Mouse (Mus musculus): ENCODE data around the gene Onecut1. TPM values are rescaled to one million over a fixed set of nuclear protein-coding genes. Genes with fewer than 3 reads are reported as not detected.

The Onecut1 gene
- total and polyA plus RNA-seq, 3 experiments = not detected

GRCm38 (mm10) chr9:74935289-74935688 is 73.6 kb downstream of the Onecut1 start:
- H3K27ac ChIP-seq (ENCODE audit: insufficient read depth, low read depth) = peak overlapping the region; percentile 87
- no peaks in the 10 kb centered on the region for H3K79me2 ChIP-seq (replicated peaks; ENCODE audit: control insufficient read depth, extremely low read depth, insufficient read depth, poor library complexity, severe bottlenecking)
- TF ChIP-seq IRF4 (IDR thresholded peaks at IDR 0.05; ENCODE audit: low read depth, low read length) (peak; percentile 97), ZC3H11A (IDR thresholded peaks at IDR 0.05; ENCODE audit: low read depth, low read length) (no peak), USF2 (conservative IDR thresholded peaks at IDR 0.05; ENCODE audit: low read depth, low read length) (no peak), MAZ (IDR thresholded peaks at IDR 0.05; ENCODE audit: low read depth, low read length) (no peak), SIN3A (IDR thresholded peaks at IDR 0.05; ENCODE audit: low read length) (0 out of 2 replicates have a peak, but pooled peaks have one; percentile 31), ZMIZ1 (IDR thresholded peaks at IDR 0.05; ENCODE audit: low read depth, low read length) (no peak), E2F4 (IDR thresholded peaks at IDR 0.05; ENCODE audit: insufficient replicate concordance, low read depth, low read length) (no peak), MAX (IDR thresholded peaks at IDR 0.05; ENCODE audit: low read length) (no peak), SMC3 (IDR thresholded peaks at IDR 0.05; ENCODE audit: low read depth, low read length) (no peak), MAFK (IDR thresholded peaks at IDR 0.05; ENCODE audit: insufficient replicate concordance, low read length) (peak; percentile 53; the same call in 1 of the 2 replicates), HCFC1 (IDR thresholded peaks at IDR 0.05; ENCODE audit: low read depth, low read length) (no peak), MEF2A (IDR thresholded peaks at IDR 0.05; ENCODE audit: borderline replicate concordance, low read depth, low read length) (peak; percentile 99), USF1 (IDR thresholded peaks at IDR 0.05; ENCODE audit: low read depth, low read length) (no peak), JUN (IDR thresholded peaks at IDR 0.05; ENCODE audit: insufficient read depth, low read depth, low read length) (peak; percentile 47; the same call in 1 of the 2 replicates), PAX5 (IDR thresholded peaks at IDR 0.05; ENCODE audit: low read length) (no peak), JUND (conservative IDR thresholded peaks at IDR 0.05; ENCODE audit: low read depth, low read length) (peak; percentile 64; the same call in 1 of the 2 replicates), RAD21 (IDR thresholded peaks at IDR 0.05; ENCODE audit: low read depth, low read length) (no peak; the same call in 1 of the 2 replicates), EP300 (IDR thresholded peaks at IDR 0.05; ENCODE audit: low read length) (peak; percentile 97), POLR2A (IDR thresholded peaks at IDR 0.05; ENCODE audit: low read depth, low read length) (peak; percentile 40), ZKSCAN1 (IDR thresholded peaks at IDR 0.05; ENCODE audit: borderline replicate concordance, low read depth, low read length) (no peak), ZNF384 (IDR thresholded peaks at IDR 0.05; ENCODE audit: low read depth, low read length) (peak; percentile 39; the same call in 1 of the 2 replicates), NRF1 (IDR thresholded peaks at IDR 0.05; ENCODE audit: low read depth, low read length) (no peak), GABPA (IDR thresholded peaks at IDR 0.05; ENCODE audit: insufficient replicate concordance, low read depth, low read length) (no peak), RCOR1 (conservative IDR thresholded peaks at IDR 0.05; ENCODE audit: low read depth, low read length) (peak; percentile 69; the same call in 1 of the 2 replicates), ELF1 (IDR thresholded peaks at IDR 0.05; ENCODE audit: low read depth, low read length) (no peak), CHD1 (IDR thresholded peaks at IDR 0.05; ENCODE audit: low read depth, low read length) (no peak), CHD2 (IDR thresholded peaks at IDR 0.05; ENCODE audit: low read length) (peak; percentile 67), BHLHE40 (IDR thresholded peaks at IDR 0.05; ENCODE audit: low read depth, low read length) (peak; percentile 77), MXI1 (IDR thresholded peaks at IDR 0.05; ENCODE audit: low read depth, low read length) (no peak), NELFE (IDR thresholded peaks at IDR 0.05; ENCODE audit: low read depth, low read length) (no peak; the same call in 1 of the 2 replicates), TBP (conservative IDR thresholded peaks at IDR 0.05; ENCODE audit: low read depth, low read length) (no peak), UBTF (IDR thresholded peaks at IDR 0.05; ENCODE audit: low read depth, low read length) (no peak), CTCF (conservative IDR thresholded peaks at IDR 0.05 in 1 of 2, IDR thresholded peaks at IDR 0.05 in 1 of 2; ENCODE audit: low read depth in 2 of 2, low read length in 2 of 2) (no peak), TCF12 (IDR thresholded peaks at IDR 0.05; ENCODE audit: low read depth, low read length) (0 out of 2 replicates have a peak, but pooled peaks have one; percentile 60), MYC (IDR thresholded peaks at IDR 0.05; ENCODE audit: low read depth, low read length) (peak; percentile 75), POLR2AphosphoS2 (IDR thresholded peaks at IDR 0.05; ENCODE audit: low read depth, low read length) (no peak), ETS1 (conservative IDR thresholded peaks at IDR 0.05; ENCODE audit: low read depth, low read length) (peak; percentile 75), KAT2A (IDR thresholded peaks at IDR 0.05; ENCODE audit: insufficient replicate concordance, low read length) (no peak)
- H3K4me3 ChIP-seq (replicated peaks in 1 of 3; ENCODE audit: low read depth in 2 of 3, low read length in 2 of 3, poor library complexity in 1 of 3) = no peak overlapping the region
- H3K9ac ChIP-seq (ENCODE audit: insufficient read depth, low read depth) = peak overlapping the region; percentile 34
- DNase-seq (ENCODE audit: extremely low read depth) = peak; percentile 60
- dilution Hi-C loops (cut with MboI; ENCODE audit: extremely low pct_ligation_motif_present, extremely low pct_unique_long_range_greater_than_20kb, low sequenced_read_pairs) (no loop called here), in situ Hi-C loops (cut with MboI; ENCODE audit: low pct_ligation_motif_present, low pct_unique_long_range_greater_than_20kb, low sequenced_read_pairs) (no loop called here)
- H3K27me3 ChIP-seq (replicated peaks) = no peaks in the 10 kb centered on the region
- H3K4me1 ChIP-seq (ENCODE audit: control insufficient read depth in 1 of 2, insufficient read depth in 2 of 2) = peaks cover 26 to 54% of the 10 kb centered on the region in 2 experiments
- no peaks in the 10 kb centered on the region for H3K9me3 ChIP-seq (replicated peaks; ENCODE audit: low read length)
- H3K36me3 ChIP-seq (replicated peaks in 1 of 2; ENCODE audit: control insufficient read depth in 1 of 2, insufficient read depth in 1 of 2, low read length in 1 of 2) = no peaks in the 10 kb centered on the region
- H3K4me2 ChIP-seq (ENCODE audit: insufficient read depth, low read depth, poor library complexity, severe bottlenecking) = peak overlapping the region; percentile 81
